Comparison of ENCODE assay signal across 15 mouse cellular contexts in genomic region chr4:9014986-9015385, GRCm38 (mm10).
DNase-seq lines count a peak whose midpoint lies in the region; ATAC-seq lines count a peak whose summit lies in the region.
"Had no signal": no experiment of that assay in that cellular context is flagged by ENCODE, and none has a peak within 500 bp of the region (broad histone marks: within the 10 kb centered on the region; RNA-seq: fewer than 3 reads in every experiment).

No protein-coding gene starts in this region.

- H3K36me3 ChIP-seq in forebrain, embryonic 13.5 days (ENCODE audit: poor library complexity, severe bottlenecking): no peaks in the 10 kb centered on the region
- no peaks in the 10 kb centered on the region for H3K36me3 ChIP-seq in forebrain, embryonic 14.5 days (ENCODE audit: control insufficient read depth, insufficient read depth, low read length)
- no peaks in the 10 kb centered on the region for H3K36me3 ChIP-seq in hindbrain, embryonic 15.5 days
- no peaks in the 10 kb centered on the region for H3K36me3 ChIP-seq in hindbrain, embryonic 14.5 days (replicated peaks; ENCODE audit: control insufficient read depth, insufficient read depth)
- H3K36me3 ChIP-seq in neural tube, embryonic 13.5 days: no peaks in the 10 kb centered on the region
- H3K36me3 ChIP-seq: G1E; limb, embryonic 15.5 days had no signal

- H3K9me3 ChIP-seq in forebrain, embryonic 13.5 days (replicated peaks): no peaks in the 10 kb centered on the region
- no peaks in the 10 kb centered on the region for H3K9me3 ChIP-seq in forebrain, embryonic 14.5 days (replicated peaks; ENCODE audit: control insufficient read depth, low read length)
- no peaks in the 10 kb centered on the region for H3K9me3 ChIP-seq in hindbrain, embryonic 15.5 days
- no peaks in the 10 kb centered on the region for H3K9me3 ChIP-seq in hindbrain, embryonic 14.5 days (ENCODE audit: control insufficient read depth, low read length)
- H3K9me3 ChIP-seq in neural tube, embryonic 13.5 days: no peaks in the 10 kb centered on the region
- H3K9me3 ChIP-seq: G1E; limb, embryonic 15.5 days had no signal

- ATAC-seq in forebrain, embryonic 13.5 days: no peak
- no peak for ATAC-seq in forebrain, embryonic 14.5 days
- ATAC-seq in hindbrain, embryonic 15.5 days (ENCODE audit: low FRiP score, low read depth): no peak
- ATAC-seq in hindbrain, embryonic 14.5 days (ENCODE audit: low FRiP score): no peak
- ATAC-seq in neural tube, embryonic 13.5 days (ENCODE audit: low read depth): no peak

- WGBS in forebrain, embryonic 13.5 days: 53% methylated on average over 4 of the region's 4 CpGs
- 73% methylated on average over 4 of the region's 4 CpGs for WGBS in forebrain, embryonic 14.5 days
- WGBS in hindbrain, embryonic 15.5 days: 62% methylated on average over 4 of the region's 4 CpGs
- 51% methylated on average over 4 of the region's 4 CpGs for WGBS in hindbrain, embryonic 14.5 days
- WGBS in neural tube, embryonic 13.5 days: 65% methylated on average over 4 of the region's 4 CpGs

- no peak for DNase-seq in forebrain, embryonic 14.5 days (ENCODE audit: low spot score)
- no peak for DNase-seq in hindbrain, embryonic 14.5 days (ENCODE audit: low spot score)
- DNase-seq in neural tube, embryonic 10.5 days (ENCODE audit: extremely low spot score, low spot score): no peak
- no peak for DNase-seq in gastrocnemius, postnatal 4 days (ENCODE audit: low spot score in 2 of 2)
- DNase-seq: adrenal gland, adult 2 months; gastrocnemius, postnatal 25 days; thymus, adult 2 months had no signal

- no peak overlapping the region for H3K4me2 ChIP-seq in forebrain, embryonic 13.5 days
- no peak overlapping the region for H3K4me2 ChIP-seq in forebrain, embryonic 14.5 days (ENCODE audit: low read length)
- no peak overlapping the region for H3K4me2 ChIP-seq in hindbrain, embryonic 15.5 days
- H3K4me2 ChIP-seq in hindbrain, embryonic 14.5 days (replicated peaks): no peak overlapping the region
- no peak overlapping the region for H3K4me2 ChIP-seq in neural tube, embryonic 13.5 days
- H3K4me2 ChIP-seq: limb, embryonic 15.5 days had no signal

- H3K4me3 ChIP-seq in forebrain, embryonic 13.5 days: no peak overlapping the region
- H3K4me3 ChIP-seq in forebrain, embryonic 14.5 days (ENCODE audit: low read depth, low read length): no peak overlapping the region
- no peak overlapping the region for H3K4me3 ChIP-seq in hindbrain, embryonic 15.5 days
- no peak overlapping the region for H3K4me3 ChIP-seq in hindbrain, embryonic 14.5 days (replicated peaks; ENCODE audit: low read length)
- H3K4me3 ChIP-seq in neural tube, embryonic 13.5 days: no peak overlapping the region
- H3K4me3 ChIP-seq: erythroblast, embryonic 14.5 days; limb, embryonic 15.5 days had no signal

- no peak overlapping the region for H3K9ac ChIP-seq in forebrain, embryonic 13.5 days
- no peak overlapping the region for H3K9ac ChIP-seq in forebrain, embryonic 14.5 days (ENCODE audit: low read length)
- H3K9ac ChIP-seq in hindbrain, embryonic 15.5 days: no peak overlapping the region
- H3K9ac ChIP-seq in hindbrain, embryonic 14.5 days: no peak overlapping the region
- no peak overlapping the region for H3K9ac ChIP-seq in neural tube, embryonic 13.5 days
- H3K9ac ChIP-seq: limb, embryonic 15.5 days; lung, embryonic 14.5 days had no signal

- H3K27ac ChIP-seq in forebrain, embryonic 13.5 days: peak overlapping the region; percentile 36; the same call in 1 of the 2 replicates
- H3K27ac ChIP-seq in forebrain, embryonic 14.5 days (ENCODE audit: low read depth, low read length): no peak overlapping the region
- 0 out of 2 replicates have a peak overlapping the region, but pooled peaks have one; percentile 16 for H3K27ac ChIP-seq in hindbrain, embryonic 15.5 days (replicated peaks)
- no peak overlapping the region for H3K27ac ChIP-seq in hindbrain, embryonic 14.5 days
- H3K27ac ChIP-seq in neural tube, embryonic 13.5 days (replicated peaks): peak overlapping the region; percentile 47; the same call in 1 of the 2 replicates
- H3K27ac ChIP-seq: limb, embryonic 15.5 days; macrophage had no signal

- H3K4me1 ChIP-seq in forebrain, embryonic 13.5 days: peaks cover 61% of the 10 kb centered on the region
- H3K4me1 ChIP-seq in forebrain, embryonic 14.5 days (ENCODE audit: control insufficient read depth, insufficient read depth, low read length): peaks cover 40% of the 10 kb centered on the region
- H3K4me1 ChIP-seq in hindbrain, embryonic 15.5 days (replicated peaks): peaks cover 59% of the 10 kb centered on the region
- H3K4me1 ChIP-seq in hindbrain, embryonic 14.5 days (replicated peaks; ENCODE audit: control insufficient read depth, insufficient read depth, low read length): peaks cover 49% of the 10 kb centered on the region
- H3K4me1 ChIP-seq in neural tube, embryonic 13.5 days (replicated peaks): peaks cover 62% of the 10 kb centered on the region

- H3K27me3 ChIP-seq in forebrain, embryonic 13.5 days: no peaks in the 10 kb centered on the region
- H3K27me3 ChIP-seq in forebrain, embryonic 14.5 days (replicated peaks; ENCODE audit: control insufficient read depth, insufficient read depth, low read length): no peaks in the 10 kb centered on the region
- H3K27me3 ChIP-seq in hindbrain, embryonic 15.5 days: no peaks in the 10 kb centered on the region
- H3K27me3 ChIP-seq in hindbrain, embryonic 14.5 days (ENCODE audit: control insufficient read depth, insufficient read depth, low read length): no peaks in the 10 kb centered on the region
- H3K27me3 ChIP-seq in neural tube, embryonic 13.5 days: no peaks in the 10 kb centered on the region

Comparison
In these comparisons a context has a peak if more than half of its experiments do, and no peak if none do; other contexts are left out.
1. H3K27ac ChIP-seq: peak in forebrain, embryonic 13.5 days (single experiment), hindbrain, embryonic 15.5 days (single experiment) and neural tube, embryonic 13.5 days (single experiment); none in forebrain, embryonic 14.5 days (single experiment) and hindbrain, embryonic 14.5 days (single experiment).